Mouse (Mus musculus) ovary, postnatal 36 days (tissue): Measurements from ENCODE around the gene Sh3pxd2b.

Source experiments
- DNase-seq: peaks from one replicate; pipeline ENCODE4 v3.0.0; 2022; ENCODE audit warnings: low spot score, mixed read lengths

Gene Sh3pxd2b

DNA sequence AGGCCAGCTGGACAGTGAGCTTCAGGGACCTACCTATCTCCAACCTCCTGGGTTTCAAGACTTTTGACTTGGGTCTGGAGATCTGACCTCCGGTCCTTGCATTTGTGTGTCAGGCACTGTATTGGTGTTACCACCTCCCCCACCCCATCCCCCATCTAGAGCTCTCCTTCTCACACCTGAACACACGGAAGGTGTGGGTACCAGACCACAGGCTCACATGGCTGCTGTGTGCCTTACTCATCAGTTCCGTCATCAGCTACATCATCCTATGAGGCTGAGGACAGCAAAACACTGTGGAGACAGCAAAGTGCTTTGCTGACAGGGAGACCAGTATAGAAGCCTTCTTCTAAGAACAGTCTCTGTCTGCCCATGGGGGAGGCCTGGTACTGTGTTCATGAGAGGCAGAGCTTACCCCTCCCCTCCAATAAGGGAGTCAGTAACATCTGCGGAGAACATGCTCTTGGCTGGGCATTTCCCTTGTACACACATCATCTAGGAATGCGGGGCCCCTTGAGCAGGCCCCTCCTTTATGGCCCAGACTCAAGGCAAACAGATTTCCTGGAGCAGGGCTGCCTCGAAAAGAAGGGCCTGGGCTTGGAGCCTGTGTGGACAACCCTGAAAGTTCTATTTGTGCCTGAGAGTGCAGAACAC is 87.9 kb downstream of the Sh3pxd2b start:
- DNase-seq = peak; percentile 45

DNA sequence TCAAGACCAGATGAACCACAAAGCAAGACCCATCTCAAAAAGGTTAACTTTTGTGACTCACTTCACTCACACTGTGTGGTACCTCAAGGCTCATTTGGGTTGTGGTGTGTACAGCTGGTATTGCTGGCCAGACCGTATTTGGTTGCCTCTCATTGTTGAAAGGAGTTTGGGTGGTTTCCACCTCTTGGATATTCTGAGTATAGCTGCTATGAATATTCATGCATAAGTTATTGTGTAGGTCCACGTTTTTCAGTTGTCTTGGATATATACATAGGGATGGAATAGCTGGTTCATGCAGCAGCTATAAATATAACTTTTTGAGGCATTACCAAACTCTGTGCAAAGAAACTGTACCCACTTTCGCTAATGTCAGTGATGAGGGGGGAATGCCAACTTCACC is 95.0 kb downstream of the Sh3pxd2b start:
- no peak for DNase-seq

DNA sequence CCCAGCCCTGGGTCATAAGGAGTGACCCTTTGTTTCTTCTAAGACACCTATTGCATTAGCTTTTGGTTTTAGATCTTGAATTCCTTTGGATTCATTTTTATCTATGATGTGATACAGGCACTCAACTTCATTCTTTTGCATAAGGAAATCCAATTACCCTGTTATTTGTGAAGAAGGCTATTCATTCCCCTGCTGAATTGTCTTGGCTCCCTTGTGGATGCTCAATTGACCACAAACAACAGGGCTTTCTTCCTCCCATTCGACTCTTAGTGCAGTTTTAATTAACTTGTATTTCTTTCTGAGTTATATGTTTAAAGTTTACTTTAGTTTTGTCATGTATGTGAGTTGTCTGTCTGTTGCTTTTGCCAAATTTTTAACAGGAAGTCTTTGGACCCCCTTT is 96.6 kb downstream of the Sh3pxd2b start:
- DNase-seq = no peak

DNA sequence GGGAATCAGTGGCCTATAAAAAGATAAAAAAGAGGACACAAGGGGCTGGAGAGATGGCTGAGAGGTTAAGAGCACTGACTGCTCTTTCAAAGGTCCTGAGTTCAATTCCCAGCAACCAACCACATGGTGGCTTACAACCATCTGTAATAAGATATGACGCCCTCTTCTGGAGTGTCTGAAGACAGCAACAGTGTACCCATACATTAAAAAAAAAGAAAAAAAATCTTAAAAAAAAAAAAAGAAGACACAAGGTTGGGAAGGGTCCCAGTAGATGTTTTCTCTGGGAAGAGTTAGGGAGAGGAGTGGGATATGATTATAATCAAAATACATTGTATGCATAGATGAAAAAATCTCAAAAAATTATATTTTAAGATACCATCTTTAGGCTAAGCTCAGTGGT is 97.5 kb downstream of the Sh3pxd2b start:
- DNase-seq = no peak

DNA sequence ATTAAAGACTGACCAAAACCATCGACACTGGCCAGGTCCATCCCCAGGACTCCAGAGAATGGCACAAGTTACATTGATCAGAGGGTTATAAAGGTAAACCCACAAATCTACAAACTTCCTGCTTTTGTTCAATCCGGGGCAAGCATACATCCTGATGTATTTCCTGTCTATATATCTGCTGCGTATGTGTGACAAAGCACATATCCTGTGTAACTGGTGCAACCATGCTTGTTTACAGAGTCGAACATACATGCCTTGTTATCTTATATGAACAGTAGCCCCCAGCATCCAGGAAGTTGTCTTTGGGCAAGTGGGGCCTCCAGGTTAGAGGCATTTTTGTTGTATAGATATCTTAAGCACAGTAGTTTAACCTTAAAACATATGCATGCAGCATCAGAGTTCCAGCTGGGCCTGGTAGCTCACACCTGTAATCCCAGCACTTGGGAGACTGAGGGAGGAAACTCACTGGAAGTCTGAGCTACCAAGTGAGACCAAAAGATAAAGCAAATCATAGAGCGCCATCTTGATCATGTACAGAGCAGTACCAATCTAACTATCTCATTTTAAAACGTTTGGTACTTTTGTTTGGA is 98.1 kb downstream of the Sh3pxd2b start:
- DNase-seq = no peak

DNA sequence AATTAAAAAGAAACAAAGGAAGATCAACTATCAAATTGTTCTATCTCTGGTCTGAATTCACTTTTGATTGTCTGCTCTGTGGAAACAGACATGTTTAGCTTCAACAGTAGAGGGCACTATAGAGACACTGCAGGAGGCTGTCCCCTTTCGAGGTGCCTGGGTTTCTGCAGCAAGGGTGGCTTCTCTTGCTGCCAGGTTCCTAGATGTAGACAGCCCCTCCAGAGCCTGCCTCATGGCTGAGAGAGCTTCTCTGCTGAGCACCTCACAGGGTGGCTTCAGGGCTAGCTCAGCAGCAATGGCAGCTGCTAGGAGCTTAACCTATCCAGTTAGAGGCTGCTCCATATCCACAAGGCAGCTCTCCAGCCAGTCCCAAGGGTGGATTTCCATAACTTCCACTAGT is 102.6 kb downstream of the Sh3pxd2b start:
- DNase-seq = peak; percentile 32

DNA sequence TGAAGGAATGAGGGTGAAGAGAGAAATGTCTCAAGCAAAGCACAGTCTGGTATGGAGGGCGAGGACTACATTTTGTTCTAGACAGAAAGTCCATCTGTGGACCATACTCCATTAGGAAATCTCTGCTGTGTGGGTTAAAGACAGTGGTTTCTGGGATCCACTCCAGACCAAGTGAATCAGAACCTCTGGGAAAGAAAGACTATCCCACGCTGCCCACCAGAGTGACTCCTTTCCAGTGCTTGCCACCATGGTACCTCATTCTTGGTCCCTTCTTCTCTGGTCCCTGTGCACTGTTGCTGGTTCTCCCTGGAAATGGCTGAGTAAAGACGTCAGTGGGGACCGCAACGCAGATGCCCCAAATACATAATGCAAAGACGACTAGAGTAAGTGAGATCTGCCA is 103.7 kb downstream of the Sh3pxd2b start:
- no peak for DNase-seq

DNA sequence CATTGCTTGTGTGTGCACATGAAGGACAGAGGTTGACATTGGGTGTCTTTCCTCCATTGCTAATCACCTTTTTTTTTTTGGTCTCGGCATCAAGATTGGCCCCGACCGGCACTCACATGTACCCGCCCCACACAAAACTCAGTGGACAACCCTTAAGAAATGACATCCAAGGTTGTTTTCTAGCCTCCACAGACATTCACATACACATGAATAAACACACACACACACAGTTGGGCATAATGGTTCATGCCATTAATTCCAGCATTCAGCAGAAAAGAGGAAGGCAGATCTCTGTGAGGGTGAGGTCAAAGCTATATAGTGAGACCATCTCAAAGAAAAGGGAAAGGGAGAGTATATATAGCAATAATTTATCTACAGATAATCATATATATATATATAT is 105.1 kb downstream of the Sh3pxd2b start:
- no peak for DNase-seq

DNA sequence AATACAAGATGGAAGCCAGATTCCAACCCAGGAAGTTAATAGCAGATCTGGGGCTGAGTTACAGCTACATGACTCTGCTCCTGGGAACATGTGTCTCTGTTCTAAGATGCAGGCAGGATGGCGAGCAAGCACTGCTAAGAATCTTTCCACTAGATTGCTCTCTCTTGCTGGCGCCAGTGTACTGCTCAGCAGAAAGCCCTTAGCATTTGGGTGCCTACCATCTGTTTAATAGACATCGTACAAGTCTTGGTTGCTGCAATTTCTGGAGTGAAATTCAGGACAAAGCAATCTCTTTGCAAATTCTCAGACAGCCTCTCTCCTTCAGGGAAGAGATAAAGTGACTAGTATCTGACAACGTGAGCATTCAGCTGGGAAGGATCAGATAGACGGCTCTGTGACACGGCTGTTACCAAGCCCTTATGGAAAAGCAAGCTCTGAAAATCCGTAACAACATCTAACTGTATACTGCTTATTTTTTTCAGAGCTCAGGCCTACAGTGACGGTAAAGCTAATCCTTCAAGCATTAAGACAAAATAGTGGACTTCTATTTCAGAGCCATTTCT is 105.8 kb downstream of the Sh3pxd2b start:
- no peak for DNase-seq

DNA sequence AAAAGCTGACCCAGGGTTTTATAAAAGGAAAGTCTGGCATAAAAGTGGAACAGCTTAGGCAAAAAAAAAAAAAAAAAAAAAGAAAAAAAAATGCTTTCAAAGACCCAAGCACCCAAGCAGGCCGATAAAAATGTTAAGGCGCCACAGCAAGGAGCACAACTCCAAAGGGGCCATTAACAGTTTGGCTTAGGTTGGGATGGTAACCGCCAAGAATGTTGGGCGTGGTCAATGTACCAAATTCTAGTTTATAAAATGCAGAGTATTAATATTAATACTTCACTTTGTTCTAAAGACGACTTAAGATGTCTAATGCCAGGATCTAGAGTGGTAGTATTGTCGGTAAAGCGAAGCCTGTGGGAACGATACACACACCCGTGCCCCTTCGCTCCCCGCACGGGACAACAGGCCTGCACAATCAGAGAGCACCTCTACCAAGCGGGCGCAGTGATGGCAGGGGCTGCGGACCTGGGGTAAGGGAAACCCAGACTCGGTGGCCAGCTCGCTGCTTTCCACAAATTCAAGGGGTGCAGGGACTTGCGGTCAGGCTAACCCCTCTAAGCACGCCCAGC is 106.7 kb downstream of the Sh3pxd2b start:
- DNase-seq = no peak

DNA sequence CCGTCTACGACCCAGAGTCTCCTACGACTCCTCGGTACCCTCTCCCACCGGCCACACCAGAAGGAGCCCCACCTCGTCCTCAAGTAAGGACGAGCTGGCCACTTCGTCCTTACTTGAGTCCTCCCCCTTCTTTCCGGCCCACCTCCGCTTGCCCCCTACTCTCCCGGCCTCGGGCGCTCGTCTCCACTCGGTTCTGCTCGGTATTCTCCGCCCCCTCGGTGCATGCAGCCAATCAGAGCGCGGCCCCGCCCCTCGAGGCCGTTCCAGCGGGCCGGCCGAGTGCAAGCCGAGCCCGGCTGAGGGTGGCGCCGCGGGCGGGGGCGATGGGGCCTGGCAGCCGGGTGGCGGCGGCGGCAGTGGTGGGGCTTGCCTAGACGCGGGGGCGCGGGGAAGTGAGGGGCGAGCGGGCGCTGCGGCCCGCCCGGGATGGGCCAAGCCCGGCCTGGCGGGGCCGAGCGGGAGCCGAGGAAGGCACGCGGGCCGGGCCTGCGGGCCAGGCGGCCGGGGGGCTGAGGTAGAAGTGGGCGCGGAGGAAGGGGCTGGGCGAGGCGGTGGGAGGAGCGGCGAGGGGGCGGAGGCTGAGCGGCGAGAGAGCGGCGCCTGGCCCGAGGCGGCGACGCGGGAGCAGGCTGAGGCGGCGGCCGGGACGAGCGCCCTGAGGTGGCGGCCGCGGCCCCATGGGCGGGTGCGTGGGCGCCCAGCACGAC is 107.3 kb downstream of the Sh3pxd2b start, which contains the start of gene Ubtd2:
Ubtd2 (plus strand) TSS at position 571 of the 707 bp plus-strand sequence.
- peak; percentile 98 for DNase-seq

DNA sequence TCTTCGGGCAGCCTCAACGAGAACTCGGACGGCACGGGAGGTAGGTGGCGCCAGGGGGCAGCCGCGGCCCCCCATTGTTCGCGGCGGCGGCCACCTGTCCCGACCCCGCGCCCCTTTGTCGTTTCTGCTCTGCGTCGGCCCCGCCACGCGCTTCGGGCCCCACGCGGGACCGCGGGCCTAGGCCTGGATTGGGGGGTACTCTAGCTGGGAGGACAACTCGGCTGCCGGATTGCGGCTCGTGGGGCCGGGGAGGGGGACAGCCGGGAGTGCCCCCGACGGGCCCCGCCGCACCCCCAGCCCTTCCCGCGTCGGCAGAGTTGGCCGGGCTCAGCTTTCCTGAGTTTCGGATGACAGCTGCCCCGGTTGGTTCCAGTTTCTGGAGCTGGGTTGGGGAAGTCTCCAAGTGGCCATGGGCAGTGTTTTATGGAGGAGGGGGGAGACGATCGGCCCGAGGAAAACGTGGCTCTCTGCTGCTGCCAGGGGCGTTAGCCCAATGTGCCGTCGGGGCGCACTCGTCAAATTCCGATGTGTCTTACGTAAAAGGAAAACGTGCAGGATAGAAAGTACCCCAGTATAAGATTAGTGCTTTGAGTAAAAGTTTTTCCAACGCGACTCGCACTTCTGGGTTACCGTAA is 108.0 kb downstream of the Sh3pxd2b start:
- DNase-seq = no peak

DNA sequence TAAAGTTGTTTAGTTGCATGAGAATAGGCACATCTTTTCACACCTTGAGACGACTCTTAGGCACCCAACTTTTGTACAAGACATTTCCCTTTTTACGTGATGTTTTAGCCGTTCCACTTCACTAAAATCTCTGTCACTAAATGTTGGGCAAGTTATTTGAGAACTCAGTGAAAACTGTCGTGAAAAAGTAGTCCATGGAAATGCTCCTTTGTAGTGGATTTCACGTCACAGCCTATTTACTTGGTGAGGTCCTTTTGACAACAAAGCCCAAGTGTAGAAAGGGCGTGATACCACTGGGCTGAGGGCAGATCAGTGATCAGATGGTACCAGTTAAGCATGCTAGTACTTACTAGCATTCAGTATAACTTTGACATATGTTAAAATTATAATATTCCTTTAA is 108.7 kb downstream of the Sh3pxd2b start:
- DNase-seq = no peak

DNA sequence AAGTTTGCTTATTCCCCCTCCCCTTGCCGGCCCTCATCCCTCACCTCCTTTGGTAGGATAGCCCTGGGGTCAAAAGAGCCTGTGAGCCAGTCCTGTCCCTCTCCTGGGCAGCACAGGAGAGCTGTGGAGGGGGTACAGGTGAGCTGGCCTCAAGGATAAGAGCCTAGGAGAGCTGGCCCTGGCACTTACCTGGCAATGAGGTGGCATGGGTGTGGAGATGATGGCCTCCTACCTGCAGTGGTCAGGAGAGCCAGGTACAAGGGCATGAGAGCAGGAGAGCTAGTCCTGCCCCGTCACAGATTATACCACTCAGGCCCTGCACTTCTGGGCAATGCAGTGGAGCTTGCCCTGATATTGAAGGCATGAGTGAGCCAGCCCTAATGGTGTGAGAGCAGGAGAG is 116.7 kb downstream of the Sh3pxd2b start:
- DNase-seq = peak; percentile 7

DNA sequence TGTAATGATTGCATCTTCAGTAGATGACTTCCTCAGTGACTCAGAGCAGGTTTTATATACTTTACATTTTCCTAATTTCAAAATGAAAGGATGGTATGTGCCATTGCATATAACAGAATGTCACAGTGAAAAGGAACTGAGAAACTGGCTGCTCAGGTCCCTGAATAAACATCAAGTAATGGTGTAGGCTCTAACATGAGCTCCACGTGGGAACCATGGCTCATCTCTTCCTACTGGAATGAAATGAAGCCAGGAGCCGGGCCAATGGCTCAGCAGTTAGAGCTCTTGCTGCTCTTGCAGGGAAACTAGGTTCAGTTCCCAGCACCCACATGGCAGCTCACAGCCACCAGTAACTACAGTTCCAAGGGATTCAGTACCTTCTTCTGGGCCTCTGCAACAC is 124.3 kb downstream of the Sh3pxd2b start:
- DNase-seq = no peak

DNA sequence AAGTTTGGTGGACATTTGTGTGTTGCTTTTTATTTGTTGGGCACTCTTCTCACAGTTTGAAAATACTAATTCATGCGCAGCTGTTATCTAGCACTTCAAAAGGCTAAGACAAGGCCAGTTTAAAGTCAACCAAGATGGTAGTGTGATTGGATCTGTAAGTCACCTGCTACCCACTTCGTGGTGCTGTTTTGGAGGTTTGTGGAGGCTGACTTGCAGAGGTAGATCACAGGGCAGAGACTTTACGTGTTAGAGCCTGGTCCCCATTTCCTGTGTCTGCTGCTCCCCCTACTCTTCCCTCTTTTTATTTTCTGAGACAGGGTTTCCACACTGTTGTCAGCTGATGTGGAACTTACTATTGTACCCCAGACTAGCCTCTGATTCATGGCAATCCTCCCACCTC is 127.1 kb downstream of the Sh3pxd2b start:
- DNase-seq = no peak

DNA sequence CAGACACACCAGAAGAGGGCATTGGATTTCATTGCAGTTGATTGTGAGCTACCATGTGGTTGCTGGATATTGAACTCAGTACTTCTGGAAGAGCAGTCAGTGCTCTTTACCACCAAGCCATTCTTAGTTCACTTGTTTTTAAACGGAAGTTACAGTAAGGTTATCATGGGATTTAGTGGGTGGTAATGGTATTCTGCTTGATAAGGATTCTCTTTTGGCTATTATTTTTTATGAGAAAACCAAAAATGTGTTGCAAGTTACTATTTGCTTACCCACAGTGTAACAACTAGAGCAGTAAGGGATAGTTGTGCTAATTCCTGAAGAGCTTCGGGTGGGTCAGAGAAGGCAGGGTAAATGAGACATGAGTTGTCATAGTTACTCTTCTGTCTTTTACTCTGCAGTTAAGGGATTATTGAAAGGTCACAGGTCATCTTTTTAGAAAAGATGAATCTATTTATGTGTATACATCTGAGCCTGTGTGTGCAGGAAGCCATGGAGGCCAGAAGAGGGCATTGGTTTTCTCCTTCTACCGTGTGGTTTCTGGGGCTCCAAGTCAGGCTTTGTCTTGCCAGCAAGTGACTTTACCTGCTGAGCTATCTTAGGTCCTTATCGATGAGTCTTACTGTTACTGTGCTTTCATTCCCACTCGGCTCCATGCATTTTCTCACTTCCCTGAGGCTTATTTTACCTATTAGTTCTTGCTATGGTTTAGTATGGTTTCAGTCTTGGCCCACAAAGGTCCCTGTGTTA is 128.0 kb downstream of the Sh3pxd2b start:
- DNase-seq = no peak
